Mouse (Mus musculus): ENCODE measurements around the gene Myo5a.

The Myo5a gene

GRCm38 (mm10) chr9:75214743-75215413 is 144.1 kb downstream of the Myo5a start:
- 69% methylated on average over 11 of the region's 11 CpGs for WGBS

- 40% methylated on average over 5 of the region's 5 CpGs for WGBS
Measured at GRCm38 (mm10) chr9:75219942-75220341, 149.1 kb downstream of the Myo5a start.

- WGBS = 61% methylated on average over 10 of the region's 10 CpGs
Measured at GRCm38 (mm10) chr9:75221420-75222287, 150.8 kb downstream of the Myo5a start.

GRCm38 (mm10) chr9:75231841-75232746 is 161.3 kb downstream of the Myo5a start, which contains the start of gene Myo5c:
Gene Myo5c (plus strand): TSS chr9:75232020.
- WGBS = 11% methylated on average over 48 of the region's 48 CpGs

GRCm38 (mm10) chr9:75232860-75233259 is 162.0 kb downstream of the Myo5a start:
- 45% methylated on average over 8 of the region's 8 CpGs for WGBS

GRCm38 (mm10) chr9:75234271-75234741 is 163.5 kb downstream of the Myo5a start:
- WGBS = 61% methylated on average over 7 of the region's 7 CpGs

- WGBS = 41% methylated on average over 12 of the region's 12 CpGs
Measured at GRCm38 (mm10) chr9:75234983-75235627, 164.3 kb downstream of the Myo5a start.

GRCm38 (mm10) chr9:75235696-75236095 is 164.9 kb downstream of the Myo5a start:
- 76% methylated on average over 2 of the region's 2 CpGs for WGBS

GRCm38 (mm10) chr9:75236416-75237308 is 165.8 kb downstream of the Myo5a start:
- WGBS = 75% methylated on average over 12 of the region's 12 CpGs

GRCm38 (mm10) chr9:75238179-75238578 is 167.4 kb downstream of the Myo5a start:
- WGBS = 83% methylated on average over 3 of the region's 3 CpGs

- WGBS = 40% methylated on average over 6 of the region's 6 CpGs
Measured at GRCm38 (mm10) chr9:75243052-75243451, 172.2 kb downstream of the Myo5a start.

GRCm38 (mm10) chr9:75243730-75244406 is 173.1 kb downstream of the Myo5a start:
- 8% methylated on average over 5 of the region's 5 CpGs for WGBS

- 62% methylated on average over 4 of the region's 4 CpGs for WGBS
Measured at GRCm38 (mm10) chr9:75244527-75244926, 173.7 kb downstream of the Myo5a start.

- WGBS = 60% methylated on average over 13 of the region's 13 CpGs
Measured at GRCm38 (mm10) chr9:75246080-75246930, 175.5 kb downstream of the Myo5a start.

GRCm38 (mm10) chr9:75247870-75248269 is 177.1 kb downstream of the Myo5a start:
- 45% methylated on average over 6 of the region's 6 CpGs for WGBS

- 44% methylated on average over 1 of the region's 1 CpGs for WGBS
Measured at GRCm38 (mm10) chr9:75248359-75248758, 177.5 kb downstream of the Myo5a start.

- WGBS = 40% methylated on average over 6 of the region's 6 CpGs
Measured at GRCm38 (mm10) chr9:75253158-75253557, 182.3 kb downstream of the Myo5a start.

- WGBS = 27% methylated on average over 3 of the region's 3 CpGs
Measured at GRCm38 (mm10) chr9:75253766-75254165, 183.0 kb downstream of the Myo5a start.
